Mouse (Mus musculus): Measurements from ENCODE around the gene Parp3. TPM values are rescaled to one million over a fixed set of nuclear protein-coding genes. Genes with fewer than 3 reads are reported as not detected.
A peak's percentile ranks its signal among the peaks of the same experiment; 100 is the strongest.

Parp3 gene
- total RNA-seq, 2 experiments from 2014 or later, result 7.6 to 10.9 TPM

DNA sequence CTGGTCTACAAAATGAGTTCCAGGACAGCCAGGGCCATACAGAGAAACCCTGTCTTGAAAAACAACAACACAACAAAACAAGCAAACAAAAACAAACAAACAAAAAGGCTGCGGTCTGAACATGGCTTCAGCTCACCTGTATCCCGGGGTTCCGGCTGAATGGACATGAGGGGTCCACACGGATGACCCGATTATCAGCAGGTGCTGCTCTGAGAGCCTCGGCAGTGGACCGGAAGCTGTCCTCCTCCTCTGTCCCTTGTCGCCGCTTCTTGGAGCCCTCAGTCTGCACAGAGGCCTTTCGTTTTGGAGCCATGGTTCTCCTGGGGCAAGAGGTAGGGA lies 1.1 kb downstream of the Parp3 start, which contains the start of gene Rrp9:
TSS of gene Rrp9 (plus strand) at position 301 of the 339 bp plus-strand sequence.
- no peak for ATAC-seq (replicated peaks; ENCODE audit: poor library complexity, severe bottlenecking)

DNA sequence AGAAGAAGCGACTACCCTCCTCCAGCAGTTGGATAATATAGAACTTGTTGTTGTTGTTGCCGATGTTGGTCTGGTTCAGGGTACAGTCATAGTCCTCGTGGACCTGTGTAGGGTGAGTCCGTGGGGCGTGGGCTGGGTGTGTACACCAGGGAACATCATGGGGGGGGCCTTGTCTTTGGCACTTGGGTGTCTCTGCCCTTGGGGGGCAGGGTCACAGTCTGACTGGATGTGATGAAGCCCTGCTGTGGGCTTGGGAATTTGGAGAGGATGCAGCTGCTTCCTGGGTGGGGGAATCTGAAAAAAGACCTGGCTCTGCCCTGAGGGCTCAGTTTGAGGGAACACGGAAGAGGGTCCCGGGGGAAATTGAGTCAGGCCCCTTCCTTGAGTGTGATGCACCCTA lies 1.7 kb downstream of the Parp3 start:
- ATAC-seq (replicated peaks; ENCODE audit: poor library complexity, severe bottlenecking), result no peak

DNA sequence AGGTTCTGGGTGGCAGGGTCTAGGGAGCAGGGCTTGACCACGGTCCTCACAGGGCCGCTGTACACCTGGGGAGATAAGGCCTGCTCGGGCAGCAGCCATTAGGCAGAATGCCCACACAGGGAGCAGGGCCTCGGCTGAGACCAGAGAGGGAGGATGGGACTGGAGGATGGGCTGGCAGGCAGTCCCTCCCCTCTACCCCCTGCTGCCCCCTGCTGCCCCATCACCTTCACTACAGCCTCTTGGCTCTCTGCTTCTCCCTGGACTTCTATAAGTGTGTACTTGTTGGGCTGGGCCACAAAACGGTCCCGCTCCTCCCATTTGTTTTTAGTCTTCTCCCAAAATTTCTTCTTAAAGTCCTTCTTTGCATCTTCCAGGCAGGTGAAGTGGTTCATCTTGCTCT lies 2.3 kb downstream of the Parp3 start:
- ATAC-seq (replicated peaks; ENCODE audit: poor library complexity, severe bottlenecking), result peak; percentile 39

- no peak for ATAC-seq (replicated peaks; ENCODE audit: poor library complexity, severe bottlenecking)
Measured at GRCm38 (mm10) chr9:106473753-106474105, 3.0 kb downstream of the Parp3 start.

DNA sequence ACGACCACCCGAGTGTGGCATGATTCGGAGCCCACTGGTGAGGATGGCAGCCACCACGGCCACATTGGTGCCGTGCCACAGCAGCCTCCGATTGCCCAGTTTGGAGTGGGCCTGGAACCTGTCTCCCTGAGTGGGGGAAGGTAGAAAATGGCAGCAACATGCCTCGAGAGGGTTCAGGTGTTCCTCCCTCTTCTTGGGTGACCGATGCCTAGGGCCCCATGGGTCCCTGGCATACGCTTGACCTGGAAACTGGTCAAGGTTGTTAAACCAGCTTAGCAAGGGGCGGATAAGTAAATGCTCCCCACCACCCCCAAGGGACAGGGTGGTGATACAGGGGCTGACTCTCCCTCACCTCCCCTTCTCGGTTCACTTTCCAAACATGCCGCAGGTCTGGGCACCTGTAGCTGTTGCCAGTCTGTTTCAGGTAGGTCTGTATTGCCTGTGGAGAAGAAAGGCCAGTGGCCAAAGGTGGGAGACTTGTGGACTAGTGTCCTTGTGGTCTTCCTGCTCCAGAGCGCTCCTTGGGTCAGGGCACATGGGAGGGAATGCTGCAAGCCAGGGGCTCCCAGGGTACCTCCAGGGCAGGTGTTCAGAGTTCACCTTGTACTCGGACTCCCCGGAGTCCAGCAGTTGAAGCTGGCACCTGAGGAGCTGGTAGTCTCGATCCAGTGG lies 3.5 kb downstream of the Parp3 start:
- ATAC-seq (replicated peaks; ENCODE audit: poor library complexity, severe bottlenecking), result no peak

GRCm38 (mm10) chr9:106472321-106472720 lies 4.4 kb downstream of the Parp3 start:
- ATAC-seq (replicated peaks; ENCODE audit: poor library complexity, severe bottlenecking), result no peak

DNA sequence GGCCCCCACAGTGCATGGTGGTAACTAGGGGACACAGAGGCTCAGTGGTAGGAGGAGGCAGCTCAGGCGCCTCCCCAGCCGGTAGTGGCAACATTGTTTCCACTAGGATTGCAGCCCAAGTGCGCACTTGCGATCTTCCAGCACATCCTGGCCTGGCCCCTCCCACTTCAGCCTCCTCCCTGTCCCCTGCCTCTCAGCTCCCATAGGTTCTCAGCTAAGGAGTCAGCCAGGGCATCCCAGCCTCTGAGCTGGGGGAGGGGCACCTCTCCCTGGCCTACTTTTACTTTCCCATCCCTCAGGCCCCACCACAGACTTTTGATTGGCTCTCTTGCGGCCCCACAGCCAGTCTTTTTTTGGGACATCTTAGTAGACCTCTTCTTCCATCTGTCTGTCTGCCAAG lies 4.9 kb downstream of the Parp3 start:
- ATAC-seq (replicated peaks; ENCODE audit: poor library complexity, severe bottlenecking), result no peak

DNA sequence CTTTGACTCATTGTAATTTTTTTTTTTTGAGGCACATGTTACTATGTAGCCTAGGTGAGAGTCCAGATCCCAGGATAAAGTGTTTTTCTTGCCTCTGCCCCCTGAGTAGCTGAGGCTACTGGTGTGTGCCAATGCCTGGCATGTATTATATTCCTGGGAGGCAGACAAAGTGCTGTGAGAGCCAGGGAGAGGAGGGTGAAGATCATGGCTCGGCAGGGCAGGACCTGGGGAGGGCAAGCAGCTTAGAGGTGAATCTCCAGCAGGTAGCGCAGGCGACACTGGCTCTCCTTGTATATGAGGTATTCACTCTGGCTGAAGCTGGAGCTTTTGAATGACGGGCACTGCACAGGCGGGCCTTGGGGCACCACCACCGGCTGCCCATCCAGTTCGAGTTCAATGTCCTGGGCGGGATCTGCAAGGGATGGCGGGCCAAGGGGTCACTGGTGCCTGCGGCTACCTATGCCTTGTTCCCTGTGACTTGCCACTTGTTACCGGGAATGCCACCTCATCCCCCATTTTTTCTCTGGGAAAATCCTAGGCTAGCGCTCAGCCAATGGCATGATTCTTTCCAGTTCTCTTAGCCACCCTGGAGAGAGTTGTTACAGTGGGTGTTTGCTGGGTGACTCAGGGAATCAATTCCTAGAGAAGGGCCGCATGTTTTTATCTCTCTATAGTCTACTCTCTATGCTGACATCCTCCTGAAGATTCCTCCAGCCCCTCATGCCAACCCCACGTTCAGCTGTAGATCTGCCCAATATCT lies 5.6 kb downstream of the Parp3 start:
- ATAC-seq (replicated peaks; ENCODE audit: poor library complexity, severe bottlenecking), result no peak

GRCm38 (mm10) chr9:106469776-106470175 lies 7.0 kb downstream of the Parp3 start:
- no peak for ATAC-seq (replicated peaks; ENCODE audit: poor library complexity, severe bottlenecking)

DNA sequence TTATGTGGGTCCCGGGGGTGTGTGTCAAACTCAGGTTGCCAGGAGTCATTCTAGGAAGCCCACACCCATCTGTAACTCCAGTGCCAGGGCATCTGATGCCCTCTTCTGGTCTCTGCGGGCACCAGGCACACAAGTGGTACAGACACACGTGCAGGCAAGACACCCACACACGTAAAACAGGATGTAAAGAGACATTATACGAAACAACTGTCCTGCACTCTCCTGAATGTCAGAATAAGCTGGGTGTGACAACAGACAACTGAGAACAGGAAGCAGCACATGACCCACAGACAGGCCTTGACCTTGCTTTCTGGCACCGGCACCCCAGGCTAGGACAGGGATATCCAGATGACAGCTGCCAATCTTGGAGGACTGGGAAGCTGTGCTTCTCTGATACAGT lies 7.4 kb downstream of the Parp3 start:
- ATAC-seq (replicated peaks; ENCODE audit: poor library complexity, severe bottlenecking), result peak; percentile 45

DNA sequence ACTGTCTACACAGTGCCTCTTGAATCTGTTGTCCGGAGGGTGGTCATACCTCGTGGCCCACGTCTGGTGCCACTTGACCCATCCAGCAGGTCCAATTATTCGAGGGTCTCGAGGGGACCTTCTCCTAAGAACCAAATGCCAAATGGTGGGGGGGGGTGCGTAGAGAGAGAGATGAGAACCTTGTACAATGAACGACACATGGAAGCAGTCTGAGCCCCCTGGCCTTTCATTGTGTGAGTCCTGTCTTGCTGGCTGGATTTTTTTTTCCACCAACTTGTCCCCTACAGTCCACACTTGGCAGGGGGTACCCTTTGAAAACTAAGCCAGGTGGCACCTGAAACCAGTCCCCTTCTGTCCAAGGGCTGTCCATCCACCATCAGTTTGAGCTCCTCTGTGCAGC lies 9.0 kb downstream of the Parp3 start:
- no peak for ATAC-seq (replicated peaks; ENCODE audit: poor library complexity, severe bottlenecking)

GRCm38 (mm10) chr9:106466721-106467120 lies 10.0 kb downstream of the Parp3 start:
- ATAC-seq (replicated peaks; ENCODE audit: poor library complexity, severe bottlenecking), result no peak

DNA sequence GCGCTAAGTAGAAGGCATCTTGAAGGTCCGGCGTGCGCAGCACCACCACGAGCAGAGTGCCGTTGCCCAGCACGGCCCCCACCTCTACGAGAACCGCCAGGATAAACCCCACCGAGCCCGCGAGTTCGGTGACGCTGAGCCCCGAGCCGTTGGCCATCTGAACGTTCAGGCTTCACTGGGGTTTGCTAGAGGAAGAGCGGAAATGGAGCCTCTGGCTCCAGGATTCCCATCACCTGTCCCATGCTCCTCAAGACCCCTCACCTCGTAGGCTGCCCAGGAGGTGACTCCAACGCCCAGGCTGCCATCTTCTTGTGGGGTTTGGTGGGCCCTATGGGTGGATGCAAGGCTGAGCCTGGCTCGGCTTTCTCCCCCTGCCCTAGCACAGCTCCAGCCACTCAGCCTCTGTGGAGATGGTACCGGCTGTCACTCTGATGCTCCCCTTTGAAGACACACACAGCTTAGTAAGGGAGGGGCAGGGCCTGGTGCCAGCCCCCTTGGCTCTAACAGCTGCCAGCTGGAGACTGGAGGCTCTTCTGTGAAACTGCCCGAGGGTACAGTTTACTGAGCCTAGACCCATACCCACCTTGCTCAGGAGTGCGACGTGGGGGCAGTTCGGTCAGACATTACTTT lies 11.1 kb downstream of the Parp3 start, which contains the start of gene Gpr62:
TSS of gene Gpr62 (minus strand) at position 368 of the 630 bp plus-strand sequence.
- no peak for ATAC-seq (replicated peaks; ENCODE audit: poor library complexity, severe bottlenecking)

DNA sequence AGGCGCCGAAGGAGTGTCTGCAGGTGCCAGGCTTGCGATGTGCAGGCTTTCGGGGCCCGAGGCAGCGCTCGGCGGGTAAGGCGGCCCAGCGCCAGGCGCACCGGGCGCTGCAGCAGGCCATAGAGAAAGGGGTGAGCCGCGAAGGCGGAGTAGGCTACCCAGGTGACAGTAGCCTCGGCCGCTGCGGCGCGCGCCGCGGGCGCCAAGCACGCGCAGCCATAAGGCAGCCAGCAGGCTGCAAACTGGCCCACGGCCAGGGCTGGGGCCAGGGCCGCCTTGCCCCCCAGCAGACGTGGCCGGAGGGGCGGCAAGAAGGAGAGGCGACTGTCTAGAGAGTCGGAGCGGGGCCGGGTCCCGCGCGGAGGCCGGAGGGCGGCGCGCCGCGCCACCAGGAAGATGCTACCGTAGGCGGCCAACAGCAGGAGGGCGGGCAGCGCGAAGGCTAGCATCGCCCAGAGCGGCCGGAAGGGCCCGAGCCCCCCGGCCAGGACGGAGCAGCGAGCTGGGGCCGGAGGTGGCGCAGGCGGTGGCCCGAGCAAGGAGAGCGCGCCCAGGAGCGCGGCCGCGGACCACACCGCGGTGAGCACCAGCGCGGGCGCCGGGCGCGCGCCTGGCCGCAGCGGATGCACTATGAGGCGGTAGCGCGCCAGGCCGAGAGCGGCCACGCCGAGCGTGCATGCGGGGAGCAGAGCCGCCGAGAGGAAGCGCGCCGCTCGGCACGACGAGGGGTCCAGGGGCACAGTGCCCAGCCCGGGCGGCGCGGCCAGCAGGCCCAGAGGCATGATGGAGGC lies 11.8 kb downstream of the Parp3 start:
- peak; percentile 49 for ATAC-seq (replicated peaks; ENCODE audit: poor library complexity, severe bottlenecking)

- ATAC-seq (replicated peaks; ENCODE audit: poor library complexity, severe bottlenecking), result no peak
Measured at GRCm38 (mm10) chr9:106463122-106464063, 13.4 kb downstream of the Parp3 start.

DNA sequence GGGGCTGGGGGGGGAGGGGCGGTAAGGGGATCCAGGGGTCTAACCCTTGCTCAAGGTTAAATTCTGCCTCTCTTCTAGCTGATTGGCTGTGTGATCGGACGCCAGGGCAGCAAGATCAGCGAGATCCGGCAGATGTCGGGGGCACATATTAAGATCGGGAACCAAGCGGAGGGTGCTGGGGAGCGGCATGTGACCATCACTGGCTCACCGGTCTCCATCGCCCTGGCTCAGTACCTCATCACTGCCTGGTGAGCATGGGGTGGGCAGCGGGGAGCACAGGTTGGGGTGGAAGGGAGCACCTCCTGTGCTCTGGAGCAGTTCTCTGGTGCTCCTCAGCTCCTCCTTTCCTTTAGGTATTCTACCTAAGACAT lies 14.3 kb downstream of the Parp3 start:
- ATAC-seq (replicated peaks; ENCODE audit: poor library complexity, severe bottlenecking), result no peak

DNA sequence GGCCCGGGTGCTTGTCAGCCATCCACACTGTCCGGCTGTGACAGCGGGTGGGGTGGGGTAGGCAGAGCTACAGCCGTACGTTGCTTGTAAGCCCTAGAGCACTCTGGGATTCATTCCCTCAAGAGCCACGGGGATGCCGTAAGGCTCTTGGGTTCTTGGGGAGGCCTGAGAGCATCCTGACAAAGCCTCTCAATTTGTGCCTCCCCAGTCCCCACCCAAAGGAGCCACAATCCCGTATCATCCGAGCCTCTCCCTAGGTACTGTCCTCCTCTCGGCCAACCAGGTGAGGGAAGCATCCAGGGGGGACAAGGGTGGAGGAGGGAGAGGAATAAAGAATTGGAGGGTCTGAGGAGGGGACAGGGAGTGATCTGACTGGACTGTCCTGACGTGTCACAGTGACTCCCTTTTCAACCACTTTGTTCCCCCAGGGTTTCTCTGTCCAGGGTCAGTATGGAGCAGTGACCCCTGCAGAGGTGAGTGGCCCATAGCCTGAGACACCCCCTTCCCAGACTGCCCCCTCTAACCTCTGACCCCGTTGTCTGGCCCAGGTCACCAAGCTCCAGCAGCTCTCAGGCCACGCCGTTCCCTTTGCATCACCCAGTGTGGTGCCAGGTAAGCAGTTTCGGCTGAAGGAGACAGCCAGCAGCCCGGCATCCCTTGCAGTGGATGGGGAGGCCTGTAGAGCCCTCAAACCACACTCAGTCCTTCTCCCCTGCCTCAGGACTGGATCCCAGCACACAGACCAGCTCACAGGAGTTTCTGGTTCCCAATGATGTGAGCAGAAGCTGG lies 14.9 kb downstream of the Parp3 start:
- ATAC-seq (replicated peaks; ENCODE audit: poor library complexity, severe bottlenecking), result no peak

DNA sequence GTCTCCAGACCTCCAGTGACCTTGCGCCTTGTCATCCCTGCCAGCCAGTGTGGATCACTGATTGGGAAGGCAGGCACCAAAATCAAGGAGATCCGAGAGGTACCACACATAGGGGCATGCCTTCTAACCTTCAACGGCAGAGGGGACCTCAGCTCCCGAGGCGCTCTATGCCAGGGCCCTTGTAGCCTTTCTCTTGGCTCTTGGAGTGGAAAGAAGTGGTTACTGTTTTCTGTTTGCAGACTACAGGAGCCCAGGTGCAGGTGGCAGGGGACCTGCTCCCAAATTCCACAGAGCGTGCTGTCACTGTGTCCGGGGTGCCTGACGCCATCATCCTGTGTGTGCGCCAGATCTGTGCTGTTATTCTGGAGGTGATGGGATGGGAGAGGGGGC lies 15.7 kb downstream of the Parp3 start:
- ATAC-seq (replicated peaks; ENCODE audit: poor library complexity, severe bottlenecking), result no peak

GRCm38 (mm10) chr9:106460401-106461025 lies 16.2 kb downstream of the Parp3 start:
- ATAC-seq (replicated peaks; ENCODE audit: poor library complexity, severe bottlenecking), result no peak
